Mouse (Mus musculus): ENCODE results near the gene Sytl1. TPM values are rescaled to one million over a fixed set of nuclear protein-coding genes. Genes with fewer than 3 reads are reported as not detected.

Gene Sytl1
- 39.7 and 40.2 TPM in 2 replicates for polyA plus RNA-seq (2015; fragmentation: Nextera tagmentation; extraction: Ambion mirVana)

- Histone ChIP-seq H3K4me2 (replicated peaks) (peak within 1 kb of the TSS; percentile 34), H3K27me3 (no peaks in the 10 kb centered on the region), H3K36me3 (peaks cover 37% of the 10 kb centered on the region), H3K4me3 (replicated peaks) (peak within 1 kb of the TSS; percentile 31), H3K9ac (no peak within 1 kb of the TSS), H3K4me1 (no peaks in the 10 kb centered on the region; the same call in 1 of the 2 replicates), H3K27ac (replicated peaks) (peak within 1 kb of the TSS; percentile 76), H3K9me3 (replicated peaks) (no peaks in the 10 kb centered on the region)
- ATAC-seq (ENCODE audit: insufficient number of reproducible peaks, low FRiP score, low TSS enrichment, low read depth) = no peak
- 32% methylated on average over 7 of the region's 7 CpGs for WGBS
Measured at GRCm38 (mm10) chr4:133262882-133263281, at the start of gene Sytl1. Gene Sytl1 (minus strand): TSS chr4:133263113.

- H3K4me2 ChIP-seq (replicated peaks) = no peak overlapping the region
- no peaks in the 10 kb centered on the region for H3K9me3 ChIP-seq (replicated peaks)
- no peaks in the 10 kb centered on the region; the same call in 1 of the 2 replicates for H3K4me1 ChIP-seq
- H3K27ac ChIP-seq (replicated peaks) = no peak overlapping the region
- peaks cover 14% of the 10 kb centered on the region; the same call in 1 of the 2 replicates for H3K36me3 ChIP-seq
- WGBS = under 1% methylated on average over 3 of the region's 3 CpGs
- H3K27me3 ChIP-seq = no peaks in the 10 kb centered on the region
- no peak for ATAC-seq (ENCODE audit: insufficient number of reproducible peaks, low FRiP score, low TSS enrichment, low read depth)
- H3K9ac ChIP-seq = no peak overlapping the region
- no peak overlapping the region for H3K4me3 ChIP-seq (replicated peaks)
Measured at GRCm38 (mm10) chr4:133309948-133310347, 47.0 kb upstream of the Sytl1 start.

GRCm38 (mm10) chr4:133307331-133307730 lies 44.4 kb upstream of the Sytl1 start:
- 32% methylated on average over 3 of the region's 3 CpGs for whole genome bisulfite sequencing

GRCm38 (mm10) chr4:133305825-133306224 lies 42.9 kb upstream of the Sytl1 start:
- WGBS = 86% methylated on average over 7 of the region's 7 CpGs
- Histone ChIP-seq H3K4me1 (no peaks in the 10 kb centered on the region; the same call in 1 of the 2 replicates), H3K4me2 (replicated peaks) (no peak overlapping the region), H3K27ac (replicated peaks) (no peak overlapping the region), H3K9me3 (replicated peaks) (no peaks in the 10 kb centered on the region), H3K27me3 (no peaks in the 10 kb centered on the region), H3K9ac (no peak overlapping the region), H3K36me3 (peaks cover 44% of the 10 kb centered on the region), H3K4me3 (replicated peaks) (no peak overlapping the region)
- ATAC-seq (ENCODE audit: insufficient number of reproducible peaks, low FRiP score, low TSS enrichment, low read depth) = no peak

More at GRCm38 (mm10) chr4:133307331-133307730, 44.4 kb upstream of the Sytl1 start:
- Histone ChIP-seq H3K4me2 (replicated peaks) (no peak overlapping the region), H3K9ac (no peak overlapping the region), H3K4me1 (no peaks in the 10 kb centered on the region; the same call in 1 of the 2 replicates), H3K27me3 (no peaks in the 10 kb centered on the region), H3K36me3 (peaks cover 33% of the 10 kb centered on the region), H3K27ac (replicated peaks) (no peak overlapping the region), H3K9me3 (replicated peaks) (no peaks in the 10 kb centered on the region), H3K4me3 (replicated peaks) (no peak overlapping the region)
- no peak for ATAC-seq (ENCODE audit: insufficient number of reproducible peaks, low FRiP score, low TSS enrichment, low read depth)

GRCm38 (mm10) chr4:133304770-133305169 lies 41.9 kb upstream of the Sytl1 start:
- peaks cover 55% of the 10 kb centered on the region for H3K36me3 ChIP-seq

GRCm38 (mm10) chr4:133302668-133303067 lies 39.8 kb upstream of the Sytl1 start:
- no peak overlapping the region for H3K27ac ChIP-seq (replicated peaks)
- H3K36me3 ChIP-seq = peaks cover 51% of the 10 kb centered on the region
- WGBS = 88% methylated on average over 5 of the region's 5 CpGs

More at GRCm38 (mm10) chr4:133304770-133305169, 41.9 kb upstream of the Sytl1 start:
- no peaks in the 10 kb centered on the region for H3K27me3 ChIP-seq
- no peaks in the 10 kb centered on the region for H3K9me3 ChIP-seq (replicated peaks)
- no peak overlapping the region for H3K4me3 ChIP-seq (replicated peaks)
- no peak for ATAC-seq (ENCODE audit: insufficient number of reproducible peaks, low FRiP score, low TSS enrichment, low read depth)
- no peak overlapping the region for H3K9ac ChIP-seq
- H3K27ac ChIP-seq (replicated peaks) = no peak overlapping the region
- peaks cover 1% of the 10 kb centered on the region for H3K4me1 ChIP-seq
- no peak overlapping the region for H3K4me2 ChIP-seq (replicated peaks)
- 91% methylated on average over 7 of the region's 7 CpGs for WGBS

GRCm38 (mm10) chr4:133301802-133302201 lies 38.9 kb upstream of the Sytl1 start:
- Histone ChIP-seq H3K4me2 (replicated peaks) (no peak overlapping the region), H3K4me3 (replicated peaks) (no peak overlapping the region), H3K27ac (replicated peaks) (no peak overlapping the region), H3K9me3 (replicated peaks) (no peaks in the 10 kb centered on the region), H3K4me1 (peaks cover 28% of the 10 kb centered on the region), H3K27me3 (no peaks in the 10 kb centered on the region), H3K36me3 (peaks cover 58% of the 10 kb centered on the region), H3K9ac (no peak overlapping the region)
- 22% methylated on average over 4 of the region's 4 CpGs for WGBS
- ATAC-seq (ENCODE audit: insufficient number of reproducible peaks, low FRiP score, low TSS enrichment, low read depth) = no peak

More at GRCm38 (mm10) chr4:133302668-133303067, 39.8 kb upstream of the Sytl1 start:
- Histone ChIP-seq H3K4me1 (peaks cover 20% of the 10 kb centered on the region), H3K9me3 (replicated peaks) (no peaks in the 10 kb centered on the region), H3K27me3 (no peaks in the 10 kb centered on the region), H3K4me2 (replicated peaks) (no peak overlapping the region), H3K4me3 (replicated peaks) (no peak overlapping the region), H3K9ac (no peak overlapping the region)
- ATAC-seq (ENCODE audit: insufficient number of reproducible peaks, low FRiP score, low TSS enrichment, low read depth) = no peak

- no peaks in the 10 kb centered on the region for H3K27me3 ChIP-seq
- no peak for ATAC-seq (ENCODE audit: insufficient number of reproducible peaks, low FRiP score, low TSS enrichment, low read depth)
- peaks cover 64% of the 10 kb centered on the region for H3K36me3 ChIP-seq
- 93% methylated on average over 11 of the region's 11 CpGs for WGBS
- peaks cover 30% of the 10 kb centered on the region for H3K4me1 ChIP-seq
- H3K9me3 ChIP-seq (replicated peaks) = no peaks in the 10 kb centered on the region
- H3K27ac ChIP-seq (replicated peaks) = no peak overlapping the region
- no peak overlapping the region for H3K4me3 ChIP-seq (replicated peaks)
- no peak overlapping the region for H3K4me2 ChIP-seq (replicated peaks)
- H3K9ac ChIP-seq = no peak overlapping the region
Measured at GRCm38 (mm10) chr4:133300421-133300820, 37.5 kb upstream of the Sytl1 start.

GRCm38 (mm10) chr4:133299701-133300100 lies 36.8 kb upstream of the Sytl1 start:
- no peak overlapping the region for H3K4me2 ChIP-seq (replicated peaks)
- no peak overlapping the region for H3K27ac ChIP-seq (replicated peaks)
- no peak overlapping the region for H3K9ac ChIP-seq
- ATAC-seq (ENCODE audit: insufficient number of reproducible peaks, low FRiP score, low TSS enrichment, low read depth) = no peak
- peaks cover 66% of the 10 kb centered on the region for H3K36me3 ChIP-seq
- 65% methylated on average over 5 of the region's 5 CpGs for WGBS
- H3K4me3 ChIP-seq (replicated peaks) = no peak overlapping the region
- no peaks in the 10 kb centered on the region for H3K27me3 ChIP-seq
- no peaks in the 10 kb centered on the region for H3K9me3 ChIP-seq (replicated peaks)
- H3K4me1 ChIP-seq = peaks cover 30% of the 10 kb centered on the region

- no peak overlapping the region for H3K9ac ChIP-seq
- H3K4me3 ChIP-seq (replicated peaks) = no peak overlapping the region
- H3K9me3 ChIP-seq (replicated peaks) = no peaks in the 10 kb centered on the region
- H3K4me1 ChIP-seq = peaks cover 34% of the 10 kb centered on the region
- ATAC-seq (ENCODE audit: insufficient number of reproducible peaks, low FRiP score, low TSS enrichment, low read depth) = no peak
- H3K36me3 ChIP-seq = peaks cover 68% of the 10 kb centered on the region
- no peaks in the 10 kb centered on the region for H3K27me3 ChIP-seq
- H3K27ac ChIP-seq (replicated peaks) = peak overlapping the region; percentile 52
- WGBS = 46% methylated on average over 12 of the region's 12 CpGs
- H3K4me2 ChIP-seq (replicated peaks) = no peak overlapping the region
Measured at GRCm38 (mm10) chr4:133298516-133299365, 35.8 kb upstream of the Sytl1 start.

GRCm38 (mm10) chr4:133297801-133298238 lies 34.9 kb upstream of the Sytl1 start:
- H3K9ac ChIP-seq = no peak overlapping the region
- peaks cover 43% of the 10 kb centered on the region for H3K4me1 ChIP-seq
- 5% methylated on average over 5 of the region's 5 CpGs for WGBS
- H3K36me3 ChIP-seq = peaks cover 60% of the 10 kb centered on the region
- H3K9me3 ChIP-seq (replicated peaks) = no peaks in the 10 kb centered on the region
- peak overlapping the region; percentile 52 for H3K27ac ChIP-seq (replicated peaks)
- ATAC-seq (ENCODE audit: insufficient number of reproducible peaks, low FRiP score, low TSS enrichment, low read depth) = peak; percentile 75
- H3K27me3 ChIP-seq = no peaks in the 10 kb centered on the region
- no peak overlapping the region for H3K4me2 ChIP-seq (replicated peaks)
- H3K4me3 ChIP-seq (replicated peaks) = no peak overlapping the region
